Mouse (Mus musculus): Measurements from ENCODE around the gene Sash1.

Gene Sash1

GRCm38 (mm10) chr10:8885630-8886527, at the start of gene Sash1:
Gene Sash1 (minus strand): TSS chr10:8886070.
- DNase-seq (ENCODE audit: low spot score in 2 of 2) = peak; percentile 84 to 90

DNA sequence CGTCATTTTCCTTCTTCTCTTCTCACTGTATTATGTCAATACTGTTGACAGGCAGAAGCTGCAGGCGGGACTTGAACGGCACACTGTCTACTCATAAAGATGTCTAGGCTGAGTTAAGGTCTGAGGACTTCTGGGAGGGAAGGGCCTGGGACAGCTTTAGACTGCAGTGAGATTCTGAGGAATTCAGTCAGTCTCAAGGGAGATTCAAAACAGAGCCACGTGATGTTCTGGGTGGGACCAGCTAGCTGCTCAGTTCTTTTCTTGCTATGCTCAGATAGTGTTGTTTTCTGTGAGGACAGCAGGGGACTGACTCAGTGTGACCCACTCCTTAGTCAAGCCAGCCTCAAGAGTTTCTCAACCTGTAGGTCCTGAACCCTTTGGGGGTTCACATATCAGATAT, 49.7 kb upstream of the Sash1 start:
- no peak for DNase-seq (ENCODE audit: low spot score in 2 of 2)

- no peak for DNase-seq (ENCODE audit: low spot score in 2 of 2)
Observed at GRCm38 (mm10) chr10:8933451-8934372, 47.8 kb upstream of the Sash1 start.

GRCm38 (mm10) chr10:8931548-8932240, 45.8 kb upstream of the Sash1 start:
- DNase-seq (ENCODE audit: low spot score in 2 of 2) = no peak

- no peak for DNase-seq (ENCODE audit: low spot score in 2 of 2)
Observed at GRCm38 (mm10) chr10:8930672-8931071, 44.8 kb upstream of the Sash1 start.

- DNase-seq (ENCODE audit: low spot score in 2 of 2) = no peak
Observed at GRCm38 (mm10) chr10:8928775-8929647, 43.1 kb upstream of the Sash1 start.

DNA sequence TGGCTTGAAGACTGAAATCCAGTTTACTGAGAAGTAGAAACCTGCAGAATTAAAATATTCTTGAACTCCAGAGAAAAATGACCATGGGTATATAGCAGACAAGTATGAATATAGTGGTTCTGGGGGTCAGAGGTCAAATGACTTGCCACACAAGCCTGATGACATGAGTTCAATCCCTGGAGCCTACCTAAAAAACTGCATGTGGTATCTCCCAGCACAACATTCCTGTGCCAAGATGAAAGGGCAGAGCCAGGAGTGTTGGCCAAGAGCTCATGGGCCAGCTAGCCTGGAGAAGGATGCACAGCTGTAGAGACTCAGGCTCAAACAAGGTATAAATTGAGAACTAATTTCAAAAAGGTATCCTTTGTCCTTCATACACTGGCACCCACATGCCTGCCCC, 42.4 kb upstream of the Sash1 start:
- DNase-seq (ENCODE audit: low spot score in 2 of 2) = no peak

- no peak for DNase-seq (ENCODE audit: low spot score in 2 of 2)
Observed at GRCm38 (mm10) chr10:8926906-8927305, 41.0 kb upstream of the Sash1 start.

DNA sequence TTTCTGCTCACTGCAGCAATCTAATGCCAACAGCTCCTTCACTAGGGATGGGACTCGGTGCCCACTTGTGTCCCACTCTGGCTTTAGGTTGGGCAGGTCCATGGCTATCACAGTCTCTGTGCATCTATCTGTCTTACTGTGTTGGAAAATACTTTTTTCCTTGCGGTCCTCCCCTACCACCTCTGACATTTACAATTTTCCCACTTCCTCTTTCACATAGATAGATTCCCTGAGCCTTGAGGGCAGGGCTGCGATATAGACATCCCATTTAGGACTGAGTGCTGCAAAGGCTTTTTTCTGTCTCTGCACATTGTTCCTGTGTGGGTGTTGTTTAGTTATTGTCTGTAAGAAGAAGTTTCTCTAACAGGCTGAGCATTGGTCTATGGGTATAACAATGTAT, 40.4 kb upstream of the Sash1 start:
- no peak for DNase-seq (ENCODE audit: low spot score in 2 of 2)

- no peak for DNase-seq (ENCODE audit: low spot score in 2 of 2)
Observed at GRCm38 (mm10) chr10:8925299-8925698, 39.4 kb upstream of the Sash1 start.

DNA sequence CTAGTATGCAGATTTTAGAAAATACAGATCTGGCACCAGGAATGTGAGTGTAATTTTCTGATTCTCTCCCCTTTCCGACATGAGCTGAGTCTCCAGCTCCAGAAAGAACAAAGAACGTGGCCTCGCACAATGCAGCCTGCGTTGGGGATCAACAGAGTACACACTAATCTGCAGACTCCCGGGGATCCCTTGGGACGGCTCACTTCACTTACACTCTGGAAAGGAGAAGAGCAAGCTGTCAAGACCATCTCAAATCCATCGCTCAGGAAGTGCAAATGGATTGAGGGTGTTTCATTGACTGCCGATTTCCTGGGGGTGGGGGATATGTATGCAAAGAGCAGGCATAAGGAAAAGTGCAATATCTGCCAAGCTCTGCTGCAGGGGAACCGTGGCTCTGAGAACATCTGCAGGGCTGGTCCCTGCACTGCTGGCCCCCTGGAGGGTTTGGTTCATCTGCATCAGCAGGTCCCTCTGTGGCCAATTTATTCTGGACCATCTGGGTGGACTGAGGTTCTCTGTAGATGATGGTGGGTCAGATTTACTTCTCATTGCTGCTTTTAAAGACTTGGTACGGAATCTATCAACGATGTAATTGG, 35.3 kb upstream of the Sash1 start:
- no peak for DNase-seq (ENCODE audit: low spot score in 2 of 2)

DNA sequence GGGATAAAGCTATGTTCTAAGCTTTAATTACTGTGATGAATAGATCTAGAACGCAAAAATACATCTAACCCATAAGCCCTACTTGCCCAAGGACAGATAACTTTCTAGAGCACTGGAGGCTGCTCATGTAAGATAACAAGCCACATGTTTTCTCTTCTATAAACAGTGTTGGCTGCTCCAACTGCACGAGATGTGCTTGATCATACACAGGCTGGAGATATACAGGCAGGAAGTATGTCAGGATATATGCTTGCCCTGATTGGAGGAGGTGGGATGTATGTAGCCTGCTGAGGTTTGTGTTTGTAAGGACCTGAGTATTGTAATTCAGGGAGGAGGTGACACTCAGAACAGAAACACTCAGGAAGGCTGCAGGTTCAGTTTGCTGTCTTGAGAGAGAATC, 31.9 kb upstream of the Sash1 start:
- no peak for DNase-seq (ENCODE audit: low spot score in 2 of 2)

GRCm38 (mm10) chr10:8917350-8917749, 31.5 kb upstream of the Sash1 start:
- no peak for DNase-seq (ENCODE audit: low spot score in 2 of 2)

DNA sequence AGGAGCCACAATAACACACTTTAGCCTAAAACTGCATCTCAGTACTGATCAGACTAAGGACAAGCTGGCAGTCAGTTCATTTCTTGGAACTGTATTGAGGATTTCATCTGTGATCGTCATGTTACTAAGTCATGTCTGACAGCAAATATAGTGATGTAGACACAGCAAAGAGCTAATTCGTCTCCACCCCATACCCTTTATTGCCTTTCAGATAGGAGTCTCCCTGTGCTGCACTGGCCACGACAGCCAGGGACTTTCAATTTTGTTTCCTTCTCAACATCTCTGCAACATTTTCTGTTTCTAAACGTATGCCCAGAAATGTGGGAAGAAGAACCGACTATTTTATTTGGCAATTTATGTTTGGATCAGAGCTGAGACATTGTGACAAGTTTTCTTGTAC, 29.9 kb upstream of the Sash1 start:
- no peak for DNase-seq (ENCODE audit: low spot score in 2 of 2)

DNA sequence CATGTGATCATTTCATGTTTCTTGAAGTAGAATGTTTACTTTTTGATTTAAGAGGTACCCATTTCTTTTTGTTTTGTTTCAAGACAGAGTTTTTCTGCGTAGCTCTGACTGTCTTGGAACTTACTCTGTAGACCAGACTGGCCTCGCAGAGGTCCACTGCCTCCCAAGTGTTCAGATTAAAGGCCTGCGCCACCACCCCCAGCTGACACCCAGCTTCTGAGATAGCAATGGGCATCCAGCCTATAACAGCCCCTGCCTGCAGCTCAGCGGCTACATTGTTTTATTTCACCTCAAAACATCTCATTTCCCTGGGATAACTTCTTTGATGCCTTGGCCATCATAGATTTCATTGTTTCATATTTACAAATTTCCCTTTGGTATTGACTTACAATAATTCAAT, 28.0 kb upstream of the Sash1 start:
- no peak for DNase-seq (ENCODE audit: low spot score in 2 of 2)

GRCm38 (mm10) chr10:8912706-8913275, 26.9 kb upstream of the Sash1 start:
- DNase-seq (ENCODE audit: low spot score in 2 of 2) = peak in 1 of 2 experiments; percentile 16

DNA sequence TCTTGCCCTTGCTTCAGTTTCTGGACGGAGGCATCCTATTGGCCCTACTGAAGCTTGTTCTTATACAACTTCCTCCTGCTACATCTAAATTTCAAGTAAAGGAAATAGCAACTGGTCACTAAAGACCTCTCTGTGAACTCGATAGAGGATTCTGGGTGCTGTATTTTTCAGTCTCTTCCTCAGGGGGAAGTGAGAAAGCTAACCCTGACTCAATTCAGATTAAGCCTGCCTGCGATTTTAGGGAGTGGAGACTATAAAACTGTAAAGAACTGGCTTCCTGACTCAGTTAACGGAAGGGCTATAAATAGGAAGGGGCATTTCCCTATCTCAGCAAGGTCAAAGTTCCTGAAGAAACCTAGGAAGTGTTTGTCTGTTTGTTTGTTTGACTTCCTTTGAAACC, 26.3 kb upstream of the Sash1 start:
- no peak for DNase-seq (ENCODE audit: low spot score in 2 of 2)

DNA sequence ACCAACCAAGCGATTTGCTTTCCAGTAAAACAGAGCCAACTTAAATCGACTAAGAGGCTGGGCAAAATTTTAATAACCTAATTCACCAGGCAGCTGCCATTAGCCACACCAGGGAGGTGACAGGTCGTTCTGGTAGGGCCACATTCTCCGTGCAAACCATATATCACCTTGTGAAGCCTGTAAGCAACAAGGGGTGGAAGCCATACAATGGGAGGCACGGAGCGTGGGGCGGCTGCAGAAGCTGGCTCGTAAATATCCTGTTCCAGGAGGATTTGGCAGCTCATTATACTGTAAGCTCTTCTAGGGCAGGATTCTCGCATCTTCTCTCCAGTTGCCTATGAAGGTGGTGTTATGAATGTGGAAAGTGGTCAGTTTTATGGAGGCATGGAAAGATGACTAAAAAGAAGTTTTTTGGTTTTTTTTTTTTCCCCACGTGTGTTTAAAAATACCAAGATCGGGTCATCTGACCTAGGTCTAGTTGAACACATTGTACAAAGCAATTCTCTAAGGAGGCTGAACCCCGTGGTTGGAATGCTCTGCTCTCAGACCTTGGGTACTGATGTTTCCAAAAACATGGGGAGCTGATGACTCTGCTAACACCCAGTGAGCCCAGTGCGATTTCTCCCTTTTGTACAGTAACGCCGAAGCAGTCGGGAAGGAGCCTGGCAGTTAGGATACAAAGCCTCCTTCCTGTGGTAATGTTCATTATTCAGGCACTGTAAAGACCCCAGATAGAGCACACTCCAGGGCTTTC, 24.5 kb upstream of the Sash1 start:
- DNase-seq (ENCODE audit: low spot score in 2 of 2) = no peak

- DNase-seq (ENCODE audit: low spot score in 2 of 2) = no peak
Observed at GRCm38 (mm10) chr10:8903086-8903485, 17.2 kb upstream of the Sash1 start.

- DNase-seq (ENCODE audit: low spot score in 2 of 2) = no peak
Observed at GRCm38 (mm10) chr10:8902412-8902811, 16.5 kb upstream of the Sash1 start.
